Mouse (Mus musculus) embryonic stem cell, embryonic (primary cell): ENCODE results near the gene Ccdc116.

ENCODE experiments used
- CTCF ChIA-PET, 4 experiments: fragments of 300-600 bp in 2 of 4; fragments of 350-600 bp in 2 of 4; sonication (Branson Sonifier 250); formaldehyde crosslinking; loops; one replicate each; lab custom pipeline; 2022; ENCODE audit warnings: inconsistent platforms in 2 of 4; lab: Charles Lee
- POLR2A ChIA-PET, 4 experiments: fragments of 300-600 bp in 2 of 4; fragments of 350-600 bp in 2 of 4; sonication (Branson Sonifier 250); formaldehyde crosslinking; loops; one replicate each; lab custom pipeline; 2022; ENCODE audit warnings: antibody characterized with exemption in 4 of 4, inconsistent platforms in 1 of 4; lab: Charles Lee

The Ccdc116 gene

DNA sequence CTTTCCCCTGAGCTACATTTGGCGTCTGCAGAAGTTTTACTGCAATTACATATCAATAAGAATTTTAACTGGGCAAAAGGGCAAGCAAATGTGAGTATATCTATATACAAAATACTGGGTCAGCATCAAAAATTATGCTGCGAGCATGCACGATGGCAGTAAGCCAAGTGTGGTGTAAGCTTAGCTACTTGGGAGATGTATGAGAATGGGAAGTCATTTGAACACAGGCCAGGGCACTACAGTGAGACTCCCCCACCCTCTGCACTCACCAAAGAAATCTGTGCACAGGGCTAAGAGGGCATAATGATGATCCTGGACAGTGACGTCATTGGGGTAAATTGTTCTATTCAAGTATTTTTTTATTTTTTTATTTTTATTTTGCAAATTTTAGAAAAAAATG, 42.4 kb downstream of the Ccdc116 start:
- ChIA-PET CTCF (interaction anchor here in 3 of 4 experiments (1.2 to 1.3 kb wide), 3 partner anchors 24 to 220 kb away, joined by 3 to 4 read pairs (median 3); no protein-coding TSS in a partner anchor), POLR2A (interaction anchor here in 3 of 4 experiments (0.6 to 1.8 kb wide), 7 partner anchors 10 to 122 kb away, joined by 3 to 4 read pairs (median 3); partner anchors contain the start of genes Mapk1 (in 1 of the 3) and Sdf2l1 (in 1 of the 3))

DNA sequence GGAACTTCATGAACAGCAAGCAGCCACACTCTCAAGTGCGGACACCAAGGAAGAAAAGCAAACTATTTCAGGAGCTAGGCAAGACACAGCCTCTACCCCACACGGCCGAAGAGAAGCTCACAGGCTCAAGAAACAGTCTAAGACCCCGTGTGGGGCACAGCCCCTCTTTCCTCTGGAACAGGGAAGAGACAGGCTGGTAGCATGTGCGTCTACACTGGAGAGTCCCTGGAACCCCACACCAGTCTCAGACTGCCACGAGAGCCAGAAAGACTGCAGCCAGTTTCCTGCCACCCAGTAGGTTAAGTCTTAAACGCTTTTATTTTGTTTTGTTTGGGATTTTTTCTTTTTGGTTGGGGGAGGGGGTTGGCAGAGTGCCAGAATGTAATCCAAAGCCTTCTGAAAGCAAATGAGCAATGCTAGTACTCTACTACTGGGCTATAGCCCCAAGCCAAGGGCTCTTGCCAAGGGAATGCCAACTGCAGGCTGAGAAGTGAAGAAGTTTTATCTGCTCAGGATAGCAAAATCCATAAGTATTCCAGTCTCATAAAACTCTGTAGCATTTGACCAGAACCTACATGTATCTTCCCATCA, 44.3 kb downstream of the Ccdc116 start:
- ChIA-PET CTCF (no interaction called here), POLR2A (interaction anchor here in 3 of 4 experiments (0.5 to 3.5 kb wide), 13 partner anchors 8 to 1481 kb away, joined by 3 to 14 read pairs (median 4); partner anchors contain the start of genes 2610318N02Rik (in 2 of the 3), Ppil2 (in 1 of the 3) and Ydjc (in 1 of the 3))

DNA sequence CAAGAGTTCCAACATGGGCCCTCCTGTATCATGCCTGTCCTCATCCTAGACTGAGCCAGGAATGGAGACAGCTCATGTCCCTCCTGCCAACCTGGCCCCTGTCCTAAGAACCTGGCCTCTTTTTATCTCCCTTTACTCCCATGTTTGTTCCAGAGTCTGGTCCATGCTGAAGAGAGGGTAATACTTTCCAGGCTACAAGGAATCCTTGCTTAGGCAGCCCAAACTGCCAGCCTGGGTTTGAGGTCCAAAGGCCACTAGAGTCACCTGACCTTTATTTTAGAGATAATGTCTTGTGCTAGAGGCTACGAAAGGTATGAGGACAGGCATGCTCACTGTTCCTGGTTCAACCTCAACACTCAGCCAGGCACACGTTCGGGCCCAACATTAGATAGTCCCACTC, 50.1 kb downstream of the Ccdc116 start:
- CTCF ChIA-PET, result no interaction called here
- POLR2A ChIA-PET, result interaction anchor here in 2 of 4 experiments (1.0 to 1.1 kb wide), 3 partner anchors 13 to 229 kb away, joined by 3 read pairs; no protein-coding TSS in a partner anchor
